Mouse (Mus musculus) midbrain, embryonic 16.5 days (tissue): ENCODE results near the gene Klhdc8a. TPM values are rescaled to one million over a fixed set of nuclear protein-coding genes. Genes with fewer than 3 reads are reported as not detected.

Experiments used
- ATAC-seq: fragments of 200-750 bp; cut with Nextera tagmentation; 2 replicates; pipeline ENCODE4 v1.8.0; 2017; ENCODE audit warnings: moderate TSS enrichment
- H3K27ac ChIP-seq: fragments of 300-500 bp; sonication (generic); 2 replicates; pipeline ENCODE4 v1.5.1; 2014; ENCODE audit warnings: mild to moderate bottlenecking, low read length, mixed read lengths
- H3K27me3 ChIP-seq: fragments of 300-500 bp; sonication (generic); 2 replicates; pipeline ENCODE4 v1.6.1; 2014; ENCODE audit warnings: low read depth, low read length, mixed read lengths; ENCODE audit not compliant: control insufficient read depth, insufficient read depth
- H3K36me3 ChIP-seq: fragments of 300-500 bp; sonication (generic); 2 replicates; pipeline ENCODE4 v1.6.1; 2014; ENCODE audit warnings: mild to moderate bottlenecking, low read length, moderate library complexity, mixed read lengths; ENCODE audit not compliant: control insufficient read depth, insufficient read depth
- H3K4me1 ChIP-seq: fragments of 300-500 bp; sonication (generic); 2 replicates; pipeline ENCODE4 v1.6.1; 2014; ENCODE audit warnings: mild to moderate bottlenecking, low read length, mixed read lengths; ENCODE audit not compliant: control insufficient read depth, insufficient read depth
- H3K4me2 ChIP-seq: fragments of 300-500 bp; sonication (generic); 2 replicates; pipeline ENCODE4 v1.6.1; 2014; ENCODE audit warnings: mild to moderate bottlenecking, low read length, mixed read lengths
- H3K4me3 ChIP-seq: fragments of 300-500 bp; sonication (generic); 2 replicates; pipeline ENCODE4 v1.5.1; 2014; ENCODE audit warnings: low read depth, mild to moderate bottlenecking, low read length, moderate library complexity, mixed read lengths
- H3K9ac ChIP-seq: fragments of 300-500 bp; sonication (generic); 2 replicates; pipeline ENCODE4 v1.6.1; 2014; ENCODE audit warnings: low read depth, low read length, mixed read lengths
- H3K9me3 ChIP-seq: fragments of 300-500 bp; sonication (generic); replicated peaks from 2 replicates; pipeline ENCODE4 v1.6.1; 2014; ENCODE audit warnings: mild to moderate bottlenecking, low read length, mixed read lengths; ENCODE audit not compliant: control insufficient read depth, poor library complexity, severe bottlenecking
- WGBS: fragments of 180-500 bp; shearing (Covaris S2); extraction: QIAGEN DNeasy Blood & Tissue Kit; methylation state at CpG from one replicate; pipeline ENCODE4 v1.1.7; 2014; 5-methylcytosine and 5-hydroxymethylcytosine counted together
- polyA plus RNA-seq: library from polyadenylated mRNA; unstranded; fragments of >200 nt; fragmentation: Nextera tagmentation; extraction: Ambion mirVana; gene quantifications from 2 replicates; pipeline ENCODE4 v1.2.1, GENCODE M21; 2015

Klhdc8a gene
- polyA plus RNA-seq, 1 experiment from 2014 or later: 10.8 TPM

- ATAC-seq: peak; percentile 67
- H3K4me2 ChIP-seq: peak overlapping the region; percentile 96
- H3K27ac ChIP-seq: peak overlapping the region; percentile 88
- H3K9me3 ChIP-seq: no peaks in the 10 kb centered on the region
- WGBS: under 1% methylated on average over 62 of the region's 71 CpGs
- H3K27me3 ChIP-seq: no peaks in the 10 kb centered on the region
- H3K36me3 ChIP-seq: no peaks in the 10 kb centered on the region
- H3K4me1 ChIP-seq: peaks cover 45% of the 10 kb centered on the region
- H3K9ac ChIP-seq: peak overlapping the region; percentile 83
- peak overlapping the region; percentile 66 for H3K4me3 ChIP-seq
These were observed 507 bp downstream of the Klhdc8a start for GRCm38 (mm10) chr1:132298801-132299464.

- Histone ChIP-seq H3K27me3 (no peaks in the 10 kb centered on the region), H3K4me3 (peak overlapping the region; percentile 66)
- ATAC-seq: no peak
These were observed 1.3 kb downstream of the Klhdc8a start for GRCm38 (mm10) chr1:132299744-132300143.

GRCm38 (mm10) chr1:132301242-132301641 is 2.8 kb downstream of the Klhdc8a start:
- peaks cover 29% of the 10 kb centered on the region for H3K4me1 ChIP-seq
- 0 out of 2 replicates have a peak overlapping the region, but pooled peaks have one; percentile 16 for H3K9ac ChIP-seq
- H3K27me3 ChIP-seq: no peaks in the 10 kb centered on the region
- ATAC-seq: no peak
- 81% methylated on average over 5 of the region's 5 CpGs for WGBS
- H3K36me3 ChIP-seq: no peaks in the 10 kb centered on the region
- H3K9me3 ChIP-seq: no peaks in the 10 kb centered on the region
- no peak overlapping the region for H3K4me3 ChIP-seq
- H3K27ac ChIP-seq: no peak overlapping the region
- peak overlapping the region; percentile 96 for H3K4me2 ChIP-seq

More at GRCm38 (mm10) chr1:132299744-132300143, 1.3 kb downstream of the Klhdc8a start:
- Histone ChIP-seq H3K4me1 (peaks cover 44% of the 10 kb centered on the region), H3K36me3 (no peaks in the 10 kb centered on the region), H3K9me3 (no peaks in the 10 kb centered on the region), H3K4me2 (peak overlapping the region; percentile 96), H3K9ac (peak overlapping the region; percentile 83), H3K27ac (no peak overlapping the region)
- WGBS: 85% methylated on average over 5 of the region's 5 CpGs

- H3K4me3 ChIP-seq: no peak overlapping the region
- no peak overlapping the region for H3K9ac ChIP-seq
- no peaks in the 10 kb centered on the region for H3K36me3 ChIP-seq
- H3K9me3 ChIP-seq: no peaks in the 10 kb centered on the region
- peaks cover 27% of the 10 kb centered on the region for H3K4me1 ChIP-seq
- no peak overlapping the region for H3K4me2 ChIP-seq
- no peak overlapping the region for H3K27ac ChIP-seq
- 89% methylated on average over 9 of the region's 9 CpGs for WGBS
- ATAC-seq: no peak
- no peaks in the 10 kb centered on the region for H3K27me3 ChIP-seq
These were observed 4.0 kb downstream of the Klhdc8a start for GRCm38 (mm10) chr1:132302341-132302866.

- no peak overlapping the region for H3K4me2 ChIP-seq
- H3K9ac ChIP-seq: no peak overlapping the region
- H3K27ac ChIP-seq: no peak overlapping the region
- 61% methylated on average over 9 of the region's 9 CpGs for WGBS
- H3K4me1 ChIP-seq: peaks cover 14% of the 10 kb centered on the region
- no peak for ATAC-seq
- H3K27me3 ChIP-seq: no peaks in the 10 kb centered on the region
- no peaks in the 10 kb centered on the region for H3K36me3 ChIP-seq
- no peak overlapping the region for H3K4me3 ChIP-seq
- no peaks in the 10 kb centered on the region for H3K9me3 ChIP-seq
These were observed 6.3 kb downstream of the Klhdc8a start for GRCm38 (mm10) chr1:132304618-132305214.

GRCm38 (mm10) chr1:132306160-132306559 is 7.7 kb downstream of the Klhdc8a start:
- no peaks in the 10 kb centered on the region for H3K9me3 ChIP-seq
- no peaks in the 10 kb centered on the region for H3K27me3 ChIP-seq
- H3K4me3 ChIP-seq: no peak overlapping the region
- H3K4me1 ChIP-seq: peaks cover 9% of the 10 kb centered on the region
- no peak overlapping the region for H3K27ac ChIP-seq
- H3K9ac ChIP-seq: no peak overlapping the region
- 46% methylated on average over 4 of the region's 4 CpGs for WGBS
- peak; percentile 14; the same call in 1 of the 2 replicates for ATAC-seq
- no peaks in the 10 kb centered on the region for H3K36me3 ChIP-seq
- no peak overlapping the region for H3K4me2 ChIP-seq

GRCm38 (mm10) chr1:132306808-132307207 is 8.4 kb downstream of the Klhdc8a start:
- Histone ChIP-seq H3K4me2 (no peak overlapping the region), H3K4me1 (peaks cover 6% of the 10 kb centered on the region; the same call in 1 of the 2 replicates), H3K36me3 (no peaks in the 10 kb centered on the region), H3K9ac (no peak overlapping the region), H3K27ac (no peak overlapping the region), H3K4me3 (no peak overlapping the region), H3K27me3 (no peaks in the 10 kb centered on the region), H3K9me3 (no peaks in the 10 kb centered on the region)
- no peak for ATAC-seq
- 19% methylated on average over 4 of the region's 4 CpGs for WGBS

- no peak overlapping the region for H3K4me2 ChIP-seq
- WGBS: 88% methylated on average over 6 of the region's 6 CpGs
These were observed 9.5 kb downstream of the Klhdc8a start for GRCm38 (mm10) chr1:132307962-132308361.

GRCm38 (mm10) chr1:132308674-132309073 is 10.2 kb downstream of the Klhdc8a start:
- WGBS: 92% methylated on average over 7 of the region's 7 CpGs

More at GRCm38 (mm10) chr1:132307962-132308361, 9.5 kb downstream of the Klhdc8a start:
- Histone ChIP-seq H3K4me1 (peaks cover under 1% of the 10 kb centered on the region; the same call in 1 of the 2 replicates), H3K9ac (no peak overlapping the region), H3K9me3 (no peaks in the 10 kb centered on the region), H3K27ac (no peak overlapping the region), H3K27me3 (no peaks in the 10 kb centered on the region), H3K36me3 (no peaks in the 10 kb centered on the region), H3K4me3 (no peak overlapping the region)
- no peak for ATAC-seq

More at GRCm38 (mm10) chr1:132308674-132309073, 10.2 kb downstream of the Klhdc8a start:
- Histone ChIP-seq H3K4me2 (no peak overlapping the region), H3K4me3 (no peak overlapping the region), H3K27me3 (no peaks in the 10 kb centered on the region), H3K9ac (no peak overlapping the region), H3K9me3 (no peaks in the 10 kb centered on the region), H3K4me1 (no peaks in the 10 kb centered on the region), H3K27ac (no peak overlapping the region), H3K36me3 (no peaks in the 10 kb centered on the region)
- ATAC-seq: no peak
